Mouse (Mus musculus): ENCODE data around the gene Spem2. TPM values are rescaled to one million over a fixed set of nuclear protein-coding genes. Genes with fewer than 3 reads are reported as not detected.
A peak's percentile ranks its signal among the peaks of the same experiment; 100 is the strongest.

Spem2 gene
- total and polyA plus RNA-seq, 3 experiments: not detected

DNA sequence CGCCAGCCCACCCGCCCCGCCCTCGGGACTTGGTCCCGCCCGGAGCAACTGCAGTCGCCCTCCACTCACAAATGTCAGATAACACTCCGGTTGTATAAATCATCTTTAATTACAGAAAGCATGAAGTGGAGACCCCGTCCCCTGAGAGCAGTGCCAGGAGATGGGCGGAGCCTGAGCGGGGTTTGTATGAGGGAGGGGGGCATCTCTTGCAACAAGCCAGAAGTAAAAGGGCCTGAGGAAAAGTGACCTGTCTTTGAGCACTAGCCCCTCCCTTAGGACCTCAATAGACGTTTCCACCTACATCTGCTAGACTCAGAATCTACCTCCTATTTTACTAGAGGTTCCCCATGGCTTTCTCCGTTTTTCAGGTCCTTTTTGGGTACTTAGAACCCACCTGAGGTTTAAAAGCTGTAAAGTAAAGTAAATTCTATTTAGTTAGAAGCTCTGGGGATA, 22.3 kb downstream of the Spem2 start:
- peaks cover 44% of the 10 kb centered on the region for H3K4me1 ChIP-seq (ENCODE audit: insufficient read depth, low read depth, low read length)
- H3K36me3 ChIP-seq (replicated peaks): peaks cover 11% of the 10 kb centered on the region
- H3K27me3 ChIP-seq (ENCODE audit: insufficient read depth, low read length): peaks cover 65% of the 10 kb centered on the region
- DNase-seq (ENCODE audit: low spot score) (no peak), ATAC-seq (ENCODE audit: extremely low read depth, insufficient number of reproducible peaks, low FRiP score, poor library complexity, severe bottlenecking) (no peak)
- H3K9me3 ChIP-seq (replicated peaks): no peaks in the 10 kb centered on the region
- H3K4me3 ChIP-seq (ENCODE audit: low read depth, low read length): peak overlapping the region; percentile 73
- TF ChIP-seq CTCF (IDR thresholded peaks at IDR 0.05; ENCODE audit: low read depth, low read length) (no peak), TAL1 (conservative IDR thresholded peaks at IDR 0.05; ENCODE audit: low read depth, low read length) (no peak), GATA2 (IDR thresholded peaks at IDR 0.05; ENCODE audit: borderline replicate concordance, low read depth, low read length) (no peak), POLR2AphosphoS5 (IDR thresholded peaks at IDR 0.05; ENCODE audit: insufficient replicate concordance, low read depth, low read length) (no peak), GATA1 (IDR thresholded peaks at IDR 0.05; ENCODE audit: borderline replicate concordance, low read length) (no peak)

DNA sequence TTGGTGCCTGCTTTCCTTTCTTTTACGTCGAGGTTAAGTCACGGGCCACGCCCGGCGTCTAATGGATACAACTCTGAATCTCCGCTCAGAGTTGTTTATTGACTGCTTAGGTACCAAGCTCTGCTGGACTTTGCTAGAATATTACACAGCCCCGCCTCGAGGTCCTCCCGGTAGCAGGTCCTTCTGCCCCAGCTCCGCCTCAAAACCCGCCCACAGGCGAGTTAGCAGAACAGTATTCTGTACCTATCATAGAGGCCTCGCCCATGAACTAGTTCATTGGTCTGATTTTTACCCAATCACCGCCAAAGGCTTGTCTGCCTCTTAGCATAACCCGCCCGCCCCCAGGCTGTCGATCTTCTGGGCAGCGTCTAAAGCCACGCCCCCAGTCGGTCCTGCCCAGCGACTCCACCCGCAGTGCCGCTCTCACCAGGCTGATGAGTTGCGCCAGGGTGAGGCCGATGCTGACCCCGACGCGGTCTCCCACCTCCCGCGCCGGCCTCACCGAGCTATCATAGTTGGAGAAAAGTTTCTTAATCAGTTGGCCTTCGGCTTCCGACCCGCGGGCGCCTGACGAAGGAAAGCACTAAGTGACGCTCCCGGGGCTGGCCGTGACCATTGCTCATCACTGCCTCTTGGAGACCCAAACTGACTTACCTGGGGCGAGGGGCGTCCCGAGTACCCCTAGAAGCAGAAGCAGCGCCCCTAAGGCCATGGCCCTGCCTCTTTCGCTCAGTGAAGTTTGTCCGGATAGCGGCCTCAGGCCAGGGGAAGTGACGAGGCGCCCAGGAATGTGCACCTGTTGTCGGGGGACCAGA, 22.9 kb downstream of the Spem2 start, which contains the start of gene Chrnb1:
Gene Chrnb1, minus strand, starts transcription at position 776 of the 815 bp plus-strand sequence.
- Histone ChIP-seq H3K36me3 (replicated peaks) (peaks cover 11% of the 10 kb centered on the region), H3K4me3 (ENCODE audit: low read depth, low read length) (peak within 1 kb of the TSS; percentile 73), H3K27me3 (ENCODE audit: insufficient read depth, low read length) (peaks cover 59% of the 10 kb centered on the region), H3K9me3 (replicated peaks) (no peaks in the 10 kb centered on the region), H3K4me1 (ENCODE audit: insufficient read depth, low read depth, low read length) (peaks cover 38% of the 10 kb centered on the region)
- TF ChIP-seq POLR2AphosphoS5 (IDR thresholded peaks at IDR 0.05; ENCODE audit: insufficient replicate concordance, low read depth, low read length) (no peak), TAL1 (conservative IDR thresholded peaks at IDR 0.05; ENCODE audit: low read depth, low read length) (no peak), CTCF (IDR thresholded peaks at IDR 0.05; ENCODE audit: low read depth, low read length) (no peak), GATA2 (IDR thresholded peaks at IDR 0.05; ENCODE audit: borderline replicate concordance, low read depth, low read length) (no peak), GATA1 (IDR thresholded peaks at IDR 0.05; ENCODE audit: borderline replicate concordance, low read length) (no peak)
- ATAC-seq (ENCODE audit: extremely low read depth, insufficient number of reproducible peaks, low FRiP score, poor library complexity, severe bottlenecking) (peak; percentile 98), DNase-seq (ENCODE audit: low spot score) (peak; percentile 95)

DNA sequence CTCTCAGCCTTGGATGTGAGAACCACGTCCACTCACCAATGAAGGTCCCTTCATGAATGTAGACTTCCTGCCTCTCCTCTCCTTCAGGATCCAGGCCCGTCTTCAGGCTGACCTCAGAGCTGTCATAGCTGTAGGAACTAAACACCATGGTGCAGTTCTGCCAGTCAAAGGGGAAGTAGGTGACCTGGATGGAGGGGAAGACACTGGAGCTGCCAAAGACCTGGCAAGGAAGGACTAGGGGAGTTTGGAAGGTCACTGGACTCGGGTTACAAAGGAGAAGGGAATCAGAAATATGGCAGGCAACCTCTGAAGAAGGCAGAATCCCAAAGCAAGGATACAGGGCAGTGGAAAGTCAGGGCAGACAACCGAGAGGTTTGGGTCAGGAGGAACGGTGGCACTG, 24.8 kb downstream of the Spem2 start:
- Histone ChIP-seq H3K4me3 (ENCODE audit: low read depth, low read length) (no peak overlapping the region), H3K4me1 (ENCODE audit: insufficient read depth, low read depth, low read length) (peaks cover 25% of the 10 kb centered on the region), H3K9me3 (replicated peaks) (no peaks in the 10 kb centered on the region), H3K36me3 (replicated peaks) (peaks cover 10% of the 10 kb centered on the region), H3K27me3 (ENCODE audit: insufficient read depth, low read length) (peaks cover 53% of the 10 kb centered on the region)
- DNase-seq (ENCODE audit: low spot score) (no peak), ATAC-seq (ENCODE audit: extremely low read depth, insufficient number of reproducible peaks, low FRiP score, poor library complexity, severe bottlenecking) (no peak)
- TF ChIP-seq GATA1 (IDR thresholded peaks at IDR 0.05; ENCODE audit: borderline replicate concordance, low read length) (no peak), TAL1 (conservative IDR thresholded peaks at IDR 0.05; ENCODE audit: low read depth, low read length) (no peak), CTCF (IDR thresholded peaks at IDR 0.05; ENCODE audit: low read depth, low read length) (no peak), GATA2 (IDR thresholded peaks at IDR 0.05; ENCODE audit: borderline replicate concordance, low read depth, low read length) (no peak), POLR2AphosphoS5 (IDR thresholded peaks at IDR 0.05; ENCODE audit: insufficient replicate concordance, low read depth, low read length) (no peak)

DNA sequence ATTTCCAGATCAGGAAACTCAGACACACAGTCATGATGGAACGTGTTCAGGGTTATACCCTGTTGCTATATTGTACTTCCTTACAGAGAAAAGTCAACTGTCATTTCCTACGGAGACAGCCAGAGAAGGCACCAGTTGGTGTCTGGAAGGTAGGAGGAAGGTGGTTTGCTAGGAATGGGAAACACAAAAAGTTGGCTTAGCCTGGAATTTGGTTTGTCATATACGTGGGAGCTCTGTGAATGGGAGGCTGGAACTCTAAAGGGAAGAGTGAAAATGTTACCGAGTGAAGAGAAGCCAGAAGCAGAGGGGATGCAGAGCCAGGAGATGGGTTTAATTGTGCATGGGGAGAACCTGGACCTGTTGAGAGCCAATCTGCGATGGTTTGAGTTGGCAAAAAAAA, 26.8 kb downstream of the Spem2 start:
- Histone ChIP-seq H3K4me3 (ENCODE audit: low read depth, low read length) (no peak overlapping the region), H3K4me1 (ENCODE audit: insufficient read depth, low read depth, low read length) (peaks cover 31% of the 10 kb centered on the region), H3K36me3 (replicated peaks) (no peaks in the 10 kb centered on the region), H3K27me3 (ENCODE audit: insufficient read depth, low read length) (peaks cover 33% of the 10 kb centered on the region), H3K9me3 (replicated peaks) (no peaks in the 10 kb centered on the region)
- DNase-seq (ENCODE audit: low spot score) (no peak), ATAC-seq (ENCODE audit: extremely low read depth, insufficient number of reproducible peaks, low FRiP score, poor library complexity, severe bottlenecking) (no peak)
- TF ChIP-seq POLR2AphosphoS5 (IDR thresholded peaks at IDR 0.05; ENCODE audit: insufficient replicate concordance, low read depth, low read length) (no peak), GATA1 (IDR thresholded peaks at IDR 0.05; ENCODE audit: borderline replicate concordance, low read length) (no peak), TAL1 (conservative IDR thresholded peaks at IDR 0.05; ENCODE audit: low read depth, low read length) (no peak), CTCF (IDR thresholded peaks at IDR 0.05; ENCODE audit: low read depth, low read length) (no peak), GATA2 (IDR thresholded peaks at IDR 0.05; ENCODE audit: borderline replicate concordance, low read depth, low read length) (no peak)

DNA sequence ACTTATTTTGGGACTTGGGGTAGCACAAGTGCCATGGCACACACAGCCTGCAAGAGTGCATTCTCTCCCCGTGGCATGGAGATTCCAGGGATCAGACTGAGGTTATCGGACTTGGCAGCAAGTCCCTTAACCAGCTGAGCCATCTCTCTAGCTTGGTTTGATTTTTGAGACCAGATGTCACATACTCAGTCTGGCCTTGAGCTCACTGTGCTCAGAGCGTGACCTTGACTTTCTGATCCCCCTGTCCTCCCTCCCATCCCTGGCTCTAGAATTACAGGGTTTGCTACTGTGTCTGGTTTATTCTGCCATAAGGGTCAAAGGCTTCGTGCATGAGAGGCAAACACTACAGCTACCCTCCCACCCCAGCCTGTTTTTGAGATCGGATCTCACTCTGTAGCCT, 28.8 kb downstream of the Spem2 start:
- no peak for DNase-seq (ENCODE audit: low spot score)
- no peak for ATAC-seq (ENCODE audit: extremely low read depth, insufficient number of reproducible peaks, low FRiP score, poor library complexity, severe bottlenecking)
- Histone ChIP-seq H3K9me3 (replicated peaks) (no peaks in the 10 kb centered on the region), H3K27me3 (ENCODE audit: insufficient read depth, low read length) (peaks cover 31% of the 10 kb centered on the region), H3K36me3 (replicated peaks) (no peaks in the 10 kb centered on the region), H3K4me3 (ENCODE audit: low read depth, low read length) (no peak overlapping the region), H3K4me1 (ENCODE audit: insufficient read depth, low read depth, low read length) (peaks cover 25% of the 10 kb centered on the region)
- TF ChIP-seq TAL1 (conservative IDR thresholded peaks at IDR 0.05; ENCODE audit: low read depth, low read length) (no peak), GATA2 (IDR thresholded peaks at IDR 0.05; ENCODE audit: borderline replicate concordance, low read depth, low read length) (no peak), CTCF (IDR thresholded peaks at IDR 0.05; ENCODE audit: low read depth, low read length) (no peak), GATA1 (IDR thresholded peaks at IDR 0.05; ENCODE audit: borderline replicate concordance, low read length) (no peak), POLR2AphosphoS5 (IDR thresholded peaks at IDR 0.05; ENCODE audit: insufficient replicate concordance, low read depth, low read length) (no peak)

DNA sequence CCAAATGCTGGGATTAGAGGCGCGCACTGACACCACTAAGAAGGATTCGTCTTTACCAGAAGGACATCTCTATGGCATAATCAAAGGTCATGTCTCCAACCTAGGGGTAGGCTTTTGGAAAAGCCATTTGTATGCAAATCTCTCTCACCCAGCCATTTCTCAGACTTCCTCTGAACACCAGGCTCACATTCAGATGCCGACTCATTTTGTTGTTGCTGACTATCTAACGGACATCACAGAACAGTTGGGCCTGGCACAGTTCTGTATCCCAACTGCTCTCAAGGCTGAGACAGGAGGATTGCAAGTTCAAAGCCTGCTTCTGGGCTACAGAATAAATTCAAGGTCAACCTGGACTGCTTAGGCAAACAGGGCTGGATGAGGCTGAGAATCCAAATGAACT, 31.0 kb downstream of the Spem2 start:
- DNase-seq (ENCODE audit: low spot score): no peak
- H3K27me3 ChIP-seq (ENCODE audit: insufficient read depth, low read length): peaks cover 17% of the 10 kb centered on the region
- no peak for TF ChIP-seq GATA1 (IDR thresholded peaks at IDR 0.05; ENCODE audit: borderline replicate concordance, low read length)
- no peak for TF ChIP-seq POLR2AphosphoS5 (IDR thresholded peaks at IDR 0.05; ENCODE audit: insufficient replicate concordance, low read depth, low read length)
- no peak for TF ChIP-seq GATA2 (IDR thresholded peaks at IDR 0.05; ENCODE audit: borderline replicate concordance, low read depth, low read length)
- H3K4me1 ChIP-seq (ENCODE audit: insufficient read depth, low read depth, low read length): peaks cover 24% of the 10 kb centered on the region
- ATAC-seq (ENCODE audit: extremely low read depth, insufficient number of reproducible peaks, low FRiP score, poor library complexity, severe bottlenecking): no peak
- no peak overlapping the region for H3K4me3 ChIP-seq (ENCODE audit: low read depth, low read length)
- H3K36me3 ChIP-seq (replicated peaks): no peaks in the 10 kb centered on the region
- H3K9me3 ChIP-seq (replicated peaks): no peaks in the 10 kb centered on the region

Measured in G1E (cell line).